Mouse (Mus musculus) liver, postnatal 0 days (tissue): ENCODE measurements around the gene Rtn4rl2. TPM values are rescaled to one million over a fixed set of nuclear protein-coding genes. Genes with fewer than 3 reads are reported as not detected.

Source experiments
- ATAC-seq: fragments of 200-750 bp; cut with Nextera tagmentation; 2 replicates; pipeline ENCODE4 v1.8.0; 2017; ENCODE audit warnings: mild to moderate bottlenecking, moderate library complexity
- DNase-seq: peaks from one replicate; pipeline ENCODE4 v3.0.0-alpha.2; 2016
- H3K27ac ChIP-seq: fragments of 300-500 bp; sonication (generic); 2 replicates; pipeline ENCODE4 v1.5.1; 2014; ENCODE audit warnings: antibody characterized with exemption, moderate library complexity, mild to moderate bottlenecking, low read depth
- H3K27me3 ChIP-seq: fragments of 300-500 bp; sonication (generic); 2 replicates; pipeline ENCODE4 v1.6.1; 2014; ENCODE audit warnings: low read length, control low read depth, mixed read lengths; ENCODE audit not compliant: insufficient read depth
- H3K36me3 ChIP-seq: fragments of 300-500 bp; sonication (generic); replicated peaks from 2 replicates; pipeline ENCODE4 v1.6.1; 2014; ENCODE audit warnings: mild to moderate bottlenecking, control low read depth, low read length, moderate library complexity, mixed read lengths; ENCODE audit not compliant: insufficient read depth
- H3K4me1 ChIP-seq: fragments of 300-500 bp; sonication (generic); 2 replicates; pipeline ENCODE4 v1.6.1; 2014; ENCODE audit warnings: antibody characterized with exemption, mild to moderate bottlenecking, control low read depth; ENCODE audit not compliant: insufficient read depth
- H3K4me2 ChIP-seq: fragments of 300-500 bp; sonication (generic); 2 replicates; pipeline ENCODE4 v1.6.1; 2014; ENCODE audit warnings: low read depth, mild to moderate bottlenecking, low read length, moderate library complexity, mixed read lengths
- H3K4me3 ChIP-seq: fragments of 300-500 bp; sonication (generic); 2 replicates; pipeline ENCODE4 v1.5.1; 2014; ENCODE audit warnings: low read depth, low read length
- H3K9ac ChIP-seq: fragments of 300-500 bp; sonication (generic); replicated peaks from 2 replicates; pipeline ENCODE4 v1.6.1; 2014; ENCODE audit warnings: mild to moderate bottlenecking, moderate library complexity
- H3K9me3 ChIP-seq: fragments of 300-500 bp; sonication (generic); 2 replicates; pipeline ENCODE4 v1.6.1; 2016; ENCODE audit warnings: mild to moderate bottlenecking, control low read depth, low read length, mixed read lengths
- CTCF ChIP-seq: sonication (generic); IDR thresholded peaks from 2 replicates; pipeline ENCODE4 v1.5.1; 2016; ENCODE audit warnings: antibody characterized with exemption, low read depth
- EP300 ChIP-seq: IDR thresholded peaks from 2 replicates; pipeline ENCODE4 v1.6.1; 2016; ENCODE audit warnings: antibody characterized with exemption, low read depth, mild to moderate bottlenecking
- WGBS: fragments of 180-500 bp; shearing (Covaris S2); extraction: QIAGEN DNeasy Blood & Tissue Kit; methylation state at CpG from one replicate; pipeline ENCODE4 v1.1.7; 2014; ENCODE audit not compliant: insufficient replicate concordance; 5-methylcytosine and 5-hydroxymethylcytosine counted together
- polyA plus RNA-seq: library from polyadenylated mRNA; unstranded; fragments of >200 nt; fragmentation: Nextera tagmentation; extraction: Ambion mirVana; gene quantifications from 2 replicates; pipeline ENCODE4 v1.2.1, GENCODE M21; 2015

The Rtn4rl2 gene
- polyA plus RNA-seq, 1 experiment from 2014 or later, result 0.31 TPM

GRCm38 (mm10) chr2:84883530-84883929 lies 3.0 kb downstream of the Rtn4rl2 start:
- Histone ChIP-seq H3K9me3 (no peaks in the 10 kb centered on the region), H3K27ac (no peak overlapping the region), H3K4me3 (no peak overlapping the region), H3K4me2 (no peak overlapping the region), H3K4me1 (peaks cover 27% of the 10 kb centered on the region), H3K36me3 (no peaks in the 10 kb centered on the region), H3K27me3 (peaks cover 85% of the 10 kb centered on the region), H3K9ac (no peak overlapping the region)
- DNase-seq, result no peak
- ATAC-seq, result no peak
- TF ChIP-seq EP300 (no peak), CTCF (no peak)
- 19% methylated on average over 11 of the region's 11 CpGs for WGBS

DNA sequence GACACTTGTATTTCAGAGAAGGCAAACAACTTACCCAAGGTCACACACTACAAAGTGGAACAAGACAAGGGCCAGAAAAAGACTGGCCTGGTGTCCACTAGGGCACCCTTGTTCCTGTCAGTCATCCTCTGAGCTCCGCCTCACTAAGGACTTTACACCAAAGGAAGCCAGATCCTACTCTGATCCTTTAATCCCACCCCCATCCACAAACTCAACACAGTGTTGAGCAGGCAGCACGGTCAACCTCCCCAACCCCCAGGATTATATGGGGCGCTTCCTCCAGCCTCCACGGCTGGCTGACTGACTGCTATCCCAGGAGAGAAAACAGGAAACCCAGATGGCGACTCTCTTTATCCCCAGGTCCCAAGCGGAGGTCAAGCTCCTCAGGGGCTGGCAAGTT lies 3.4 kb downstream of the Rtn4rl2 start:
- Histone ChIP-seq H3K4me2 (peak overlapping the region; percentile 39), H3K9ac (no peak overlapping the region), H3K27ac (no peak overlapping the region), H3K27me3 (peaks cover 86% of the 10 kb centered on the region), H3K4me1 (peaks cover 24% of the 10 kb centered on the region), H3K4me3 (no peak overlapping the region), H3K9me3 (no peaks in the 10 kb centered on the region), H3K36me3 (no peaks in the 10 kb centered on the region)
- DNase-seq (peak; percentile 16), ATAC-seq (peak; percentile 60)
- WGBS, result 8% methylated on average over 6 of the region's 6 CpGs
- TF ChIP-seq CTCF (no peak), EP300 (no peak)

DNA sequence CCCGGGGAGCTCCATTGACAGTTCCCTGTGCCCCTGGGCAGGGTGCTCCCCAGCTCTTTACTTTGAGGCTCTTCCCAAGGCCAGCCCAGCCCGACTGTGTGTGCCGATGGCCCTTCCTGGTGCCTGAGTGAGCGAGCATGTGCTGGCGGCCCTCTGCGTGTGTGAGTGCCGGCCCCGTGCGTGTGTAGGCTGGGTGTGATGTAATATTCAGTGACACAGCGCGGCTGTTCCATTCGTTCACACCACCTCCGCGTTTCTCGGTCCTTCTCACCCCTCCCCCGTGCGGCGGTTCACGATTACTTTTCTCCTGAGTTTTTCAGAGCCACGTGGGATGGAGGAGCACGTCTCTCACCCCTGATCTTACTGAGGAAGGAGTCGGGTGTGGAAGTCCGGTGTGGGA lies 3.9 kb downstream of the Rtn4rl2 start:
- DNase-seq, result peak; percentile 55
- H3K9me3 ChIP-seq, result no peaks in the 10 kb centered on the region
- ATAC-seq, result peak; percentile 72

DNA sequence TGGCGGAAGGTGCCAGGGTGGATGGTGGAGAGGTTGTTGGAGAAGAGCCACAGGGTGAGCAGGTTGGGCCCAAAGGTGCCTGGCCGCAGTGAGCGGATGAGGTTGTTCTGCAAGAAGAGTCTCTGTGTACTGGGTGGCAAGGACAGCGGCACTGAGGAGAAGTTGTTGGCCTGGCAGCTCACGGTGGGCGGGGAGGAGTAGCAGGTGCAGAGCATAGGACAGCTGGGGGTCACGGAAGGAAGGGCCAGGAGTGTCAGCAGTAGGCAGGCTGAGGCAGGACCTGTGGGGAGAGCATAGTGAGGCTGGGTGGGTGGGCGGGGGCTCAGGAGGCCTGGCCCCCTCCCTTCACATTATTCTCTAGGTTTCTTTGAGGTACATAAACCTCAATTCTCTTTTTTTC lies 5.9 kb downstream of the Rtn4rl2 start:
- H3K9ac ChIP-seq, result no peak overlapping the region
- no peaks in the 10 kb centered on the region for H3K9me3 ChIP-seq
- H3K4me1 ChIP-seq, result peaks cover 5% of the 10 kb centered on the region
- no peak for TF ChIP-seq CTCF
- TF ChIP-seq EP300, result no peak
- ATAC-seq, result no peak
- H3K4me3 ChIP-seq, result no peak overlapping the region
- H3K27me3 ChIP-seq, result peaks cover 72% of the 10 kb centered on the region
- H3K4me2 ChIP-seq, result no peak overlapping the region
- H3K36me3 ChIP-seq, result no peaks in the 10 kb centered on the region
- DNase-seq, result no peak
- 66% methylated on average over 8 of the region's 8 CpGs for WGBS
- no peak overlapping the region for H3K27ac ChIP-seq

More for the DNA sequence above, 3.9 kb downstream of the Rtn4rl2 start:
- H3K4me1 ChIP-seq, result peaks cover 19% of the 10 kb centered on the region
- peak overlapping the region; percentile 39 for H3K4me2 ChIP-seq
- H3K9ac ChIP-seq, result no peak overlapping the region
- no peak overlapping the region for H3K4me3 ChIP-seq
- TF ChIP-seq EP300, result no peak
- no peak for TF ChIP-seq CTCF
- WGBS, result 5% methylated on average over 23 of the region's 23 CpGs
- no peaks in the 10 kb centered on the region for H3K36me3 ChIP-seq
- H3K27ac ChIP-seq, result no peak overlapping the region
- peaks cover 81% of the 10 kb centered on the region for H3K27me3 ChIP-seq

GRCm38 (mm10) chr2:84875842-84876241 lies 10.7 kb downstream of the Rtn4rl2 start:
- DNase-seq (no peak), ATAC-seq (no peak)
- Histone ChIP-seq H3K4me3 (no peak overlapping the region), H3K27me3 (peaks cover 73% of the 10 kb centered on the region), H3K36me3 (no peaks in the 10 kb centered on the region), H3K27ac (no peak overlapping the region), H3K9me3 (no peaks in the 10 kb centered on the region), H3K9ac (no peak overlapping the region), H3K4me2 (no peak overlapping the region), H3K4me1 (peaks cover 8% of the 10 kb centered on the region)
- TF ChIP-seq CTCF (no peak), EP300 (no peak)
- 39% methylated on average over 6 of the region's 6 CpGs for WGBS

- H3K36me3 ChIP-seq, result no peaks in the 10 kb centered on the region
- H3K9me3 ChIP-seq, result no peaks in the 10 kb centered on the region
- no peak overlapping the region for H3K27ac ChIP-seq
- peaks cover 11% of the 10 kb centered on the region for H3K4me1 ChIP-seq
- no peak for TF ChIP-seq EP300
- no peak for TF ChIP-seq CTCF
- H3K4me3 ChIP-seq, result peak overlapping the region; percentile 45
- no peak overlapping the region; the same call in 1 of the 2 replicates for H3K9ac ChIP-seq
- 2% methylated on average over 71 of the region's 78 CpGs for WGBS
- peak overlapping the region; percentile 72 for H3K4me2 ChIP-seq
- ATAC-seq, result peak; percentile 52
- peak; percentile 62 for DNase-seq
- peaks cover 80% of the 10 kb centered on the region for H3K27me3 ChIP-seq
Measured at GRCm38 (mm10) chr2:84872105-84872716, 14.3 kb downstream of the Rtn4rl2 start.
